Mouse (Mus musculus) urinary bladder, postnatal 14 days (tissue): ENCODE data around the gene Rbp2.

ENCODE experiments used
- DNase-seq: peaks from one replicate; pipeline ENCODE4 v3.0.0; 2021; ENCODE audit warnings: low spot score

Rbp2 gene

GRCm38 (mm10) chr9:98485815-98486214 is at the start of gene Rbp2:
TSS of gene Rbp2 (plus strand) at chr9:98486115.
- DNase-seq: no peak

- no peak for DNase-seq
Observed at GRCm38 (mm10) chr9:98437819-98438218, 48.1 kb upstream of the Rbp2 start.

GRCm38 (mm10) chr9:98439091-98439490 is 46.8 kb upstream of the Rbp2 start:
- no peak for DNase-seq

GRCm38 (mm10) chr9:98442638-98443037 is 43.3 kb upstream of the Rbp2 start:
- no peak for DNase-seq

- DNase-seq: no peak
Observed at GRCm38 (mm10) chr9:98445359-98446149, 40.4 kb upstream of the Rbp2 start.

GRCm38 (mm10) chr9:98450976-98451375 is 34.9 kb upstream of the Rbp2 start:
- DNase-seq: no peak

GRCm38 (mm10) chr9:98466709-98467108 is 19.2 kb upstream of the Rbp2 start:
- DNase-seq: no peak

GRCm38 (mm10) chr9:98480172-98480749 is 5.7 kb upstream of the Rbp2 start:
- no peak for DNase-seq

- DNase-seq: no peak
Observed at GRCm38 (mm10) chr9:98482256-98482655, 3.7 kb upstream of the Rbp2 start.

- DNase-seq: no peak
Observed at GRCm38 (mm10) chr9:98485020-98485419, 895 bp upstream of the Rbp2 start.

GRCm38 (mm10) chr9:98487273-98487672 is 1.4 kb downstream of the Rbp2 start:
- DNase-seq: no peak

GRCm38 (mm10) chr9:98489532-98489931 is 3.6 kb downstream of the Rbp2 start:
- no peak for DNase-seq

- DNase-seq: no peak
Observed at GRCm38 (mm10) chr9:98490128-98490527, 4.2 kb downstream of the Rbp2 start.

- DNase-seq: no peak
Observed at GRCm38 (mm10) chr9:98491071-98491470, 5.2 kb downstream of the Rbp2 start.

- DNase-seq: no peak
Observed at GRCm38 (mm10) chr9:98492212-98492611, 6.3 kb downstream of the Rbp2 start.

- no peak for DNase-seq
Observed at GRCm38 (mm10) chr9:98492821-98493220, 6.9 kb downstream of the Rbp2 start.

- peak; percentile 16 for DNase-seq
Observed at GRCm38 (mm10) chr9:98497157-98497556, 11.2 kb downstream of the Rbp2 start.

- DNase-seq: no peak
Observed at GRCm38 (mm10) chr9:98497990-98498389, 12.1 kb downstream of the Rbp2 start.

GRCm38 (mm10) chr9:98498717-98499268 is 12.9 kb downstream of the Rbp2 start:
- DNase-seq: no peak

- DNase-seq: no peak
Observed at GRCm38 (mm10) chr9:98499601-98500000, 13.7 kb downstream of the Rbp2 start.

GRCm38 (mm10) chr9:98507480-98507879 is 21.6 kb downstream of the Rbp2 start:
- DNase-seq: no peak

- DNase-seq: no peak
Observed at GRCm38 (mm10) chr9:98510363-98511055, 24.6 kb downstream of the Rbp2 start.

- DNase-seq: no peak
Observed at GRCm38 (mm10) chr9:98523872-98524271, 38.0 kb downstream of the Rbp2 start.
